Mouse (Mus musculus): Measurements from ENCODE around the gene Gm20517. TPM values are rescaled to one million over a fixed set of nuclear protein-coding genes. Genes with fewer than 3 reads are reported as not detected.

Gene Gm20517
- polyA plus RNA-seq (2014; fragmentation: Nextera tagmentation; extraction: Ambion mirVana): 1.4 and 1.9 TPM in 2 replicates

DNA sequence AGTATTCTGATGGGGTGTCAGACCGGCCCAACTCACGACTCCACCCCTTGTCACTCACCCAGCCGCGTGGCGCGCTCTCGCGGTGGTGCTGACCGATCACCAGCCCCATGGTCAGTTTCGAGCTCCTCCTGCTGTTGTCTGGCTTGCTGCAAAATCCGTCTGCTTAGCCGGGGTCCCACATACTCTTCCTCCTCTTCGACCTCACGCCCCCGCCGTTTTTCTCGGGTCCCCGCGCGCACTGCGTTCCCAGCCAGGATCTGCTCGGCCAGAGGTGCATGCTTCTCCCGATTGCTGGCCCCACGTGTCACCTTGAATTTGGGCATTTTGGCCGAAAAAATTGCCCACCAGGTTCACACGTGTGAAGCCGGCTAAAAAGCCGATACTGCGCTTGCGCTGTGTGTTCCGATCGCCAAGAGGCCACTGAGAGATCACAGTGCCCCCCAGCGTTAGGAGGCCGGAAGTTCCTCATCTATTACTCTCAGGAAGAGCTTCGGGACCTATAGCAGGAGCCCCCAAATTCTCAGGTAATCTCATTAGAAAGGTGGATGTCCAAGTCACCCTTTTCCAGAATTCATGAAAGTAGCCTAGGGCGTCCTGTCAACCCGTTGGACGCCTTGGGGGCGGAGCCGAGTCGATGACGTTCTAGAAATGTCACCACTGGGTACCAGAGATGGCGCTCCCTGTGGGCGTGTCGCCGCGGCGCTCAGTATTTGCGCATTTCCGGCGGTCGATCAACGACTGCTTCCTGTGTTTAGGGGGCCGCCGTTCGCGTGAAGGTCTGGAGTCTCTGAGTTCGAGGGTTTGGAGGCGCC is at the start of gene Gm20517, which contains the start of the genes Bysl and Med20:
Gene Gm20517, plus strand, starts transcription at position 741 of the 812 bp plus-strand sequence.
Gene Bysl, minus strand, starts transcription at position 644 of the 812 bp plus-strand sequence.
Gene Med20, plus strand, starts transcription at position 734 of the 812 bp plus-strand sequence.
- Histone ChIP-seq H3K27me3 (replicated peaks; ENCODE audit: control insufficient read depth, insufficient read depth, low read length) (no peaks in the 10 kb centered on the region), H3K4me2 (ENCODE audit: low read depth, low read length) (peak within 1 kb of the TSS; percentile 95), H3K36me3 (ENCODE audit: control insufficient read depth, insufficient read depth, low read length) (peaks cover 51% of the 10 kb centered on the region), H3K9ac (ENCODE audit: low read depth, low read length) (peak within 1 kb of the TSS; percentile 87), H3K4me1 (ENCODE audit: control insufficient read depth, insufficient read depth, low read length) (peaks cover 20% of the 10 kb centered on the region), H3K27ac (replicated peaks; ENCODE audit: low read depth, low read length) (peak within 1 kb of the TSS; percentile 65), H3K4me3 (ENCODE audit: low read depth, low read length) (peak within 1 kb of the TSS; percentile 93), H3K9me3 (ENCODE audit: control insufficient read depth, low read length) (no peaks in the 10 kb centered on the region)
- peak; percentile 98 for DNase-seq (ENCODE audit: low spot score)
- peak; percentile 96 for ATAC-seq (ENCODE audit: low read depth)
- WGBS: under 1% methylated on average over 59 of the region's 59 CpGs

DNA sequence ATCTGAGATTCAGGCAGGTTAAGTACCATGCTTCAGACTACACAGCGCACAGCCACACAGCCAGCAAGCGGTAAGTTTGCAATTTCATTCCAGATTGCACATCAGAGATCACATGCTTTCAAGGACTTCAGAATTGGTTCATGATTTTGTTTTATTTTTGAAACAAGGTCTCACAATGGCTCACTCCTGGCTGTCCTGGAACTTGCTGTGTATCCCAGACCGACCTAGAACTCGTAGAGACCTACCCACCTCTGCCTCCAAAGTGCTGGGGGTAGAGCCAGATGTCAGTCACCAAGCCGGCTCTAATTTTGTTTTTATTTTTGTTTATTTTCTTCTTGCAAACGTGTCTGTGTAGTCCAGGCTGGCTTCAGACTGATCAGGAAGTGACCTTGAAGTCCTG is 48.5 kb upstream of the Gm20517 start:
- Histone ChIP-seq H3K4me2 (ENCODE audit: low read depth, low read length) (no peak overlapping the region), H3K4me3 (ENCODE audit: low read depth, low read length) (no peak overlapping the region), H3K9me3 (ENCODE audit: control insufficient read depth, low read length) (no peaks in the 10 kb centered on the region), H3K36me3 (ENCODE audit: control insufficient read depth, insufficient read depth, low read length) (no peaks in the 10 kb centered on the region), H3K9ac (ENCODE audit: low read depth, low read length) (no peak overlapping the region), H3K27me3 (replicated peaks; ENCODE audit: control insufficient read depth, insufficient read depth, low read length) (no peaks in the 10 kb centered on the region), H3K27ac (replicated peaks; ENCODE audit: low read depth, low read length) (no peak overlapping the region), H3K4me1 (ENCODE audit: control insufficient read depth, insufficient read depth, low read length) (no peaks in the 10 kb centered on the region)
- DNase-seq (ENCODE audit: low spot score): no peak
- ATAC-seq (ENCODE audit: low read depth): no peak
- 77% methylated on average over 6 of the region's 6 CpGs for WGBS

DNA sequence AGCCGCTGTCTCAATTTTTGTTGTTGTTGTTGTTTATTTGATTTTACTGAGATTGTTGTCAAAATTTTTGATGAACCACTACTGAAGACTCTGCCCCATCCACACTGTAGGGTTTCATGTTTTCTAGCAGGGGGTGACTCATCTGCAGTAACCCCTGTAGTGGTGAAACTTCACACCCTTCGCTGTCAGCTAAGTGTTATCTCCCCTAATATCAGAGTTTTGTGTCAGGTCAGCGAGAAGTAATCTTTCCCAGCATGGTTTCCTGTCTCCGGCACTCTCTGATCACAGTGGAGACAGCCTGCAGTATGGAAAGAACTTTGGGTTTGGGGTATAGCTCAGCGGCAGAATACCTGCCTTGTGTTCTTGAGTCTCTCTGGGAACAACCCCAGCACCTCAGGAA is 46.8 kb upstream of the Gm20517 start:
- no peak overlapping the region for H3K4me2 ChIP-seq (ENCODE audit: low read depth, low read length)
- no peaks in the 10 kb centered on the region for H3K4me1 ChIP-seq (ENCODE audit: control insufficient read depth, insufficient read depth, low read length)
- H3K27me3 ChIP-seq (replicated peaks; ENCODE audit: control insufficient read depth, insufficient read depth, low read length): no peaks in the 10 kb centered on the region
- DNase-seq (ENCODE audit: low spot score): no peak
- no peaks in the 10 kb centered on the region for H3K36me3 ChIP-seq (ENCODE audit: control insufficient read depth, insufficient read depth, low read length)
- 75% methylated on average over 5 of the region's 5 CpGs for WGBS
- H3K9ac ChIP-seq (ENCODE audit: low read depth, low read length): no peak overlapping the region
- H3K9me3 ChIP-seq (ENCODE audit: control insufficient read depth, low read length): no peaks in the 10 kb centered on the region
- no peak for ATAC-seq (ENCODE audit: low read depth)
- no peak overlapping the region for H3K27ac ChIP-seq (replicated peaks; ENCODE audit: low read depth, low read length)
- no peak overlapping the region for H3K4me3 ChIP-seq (ENCODE audit: low read depth, low read length)

DNA sequence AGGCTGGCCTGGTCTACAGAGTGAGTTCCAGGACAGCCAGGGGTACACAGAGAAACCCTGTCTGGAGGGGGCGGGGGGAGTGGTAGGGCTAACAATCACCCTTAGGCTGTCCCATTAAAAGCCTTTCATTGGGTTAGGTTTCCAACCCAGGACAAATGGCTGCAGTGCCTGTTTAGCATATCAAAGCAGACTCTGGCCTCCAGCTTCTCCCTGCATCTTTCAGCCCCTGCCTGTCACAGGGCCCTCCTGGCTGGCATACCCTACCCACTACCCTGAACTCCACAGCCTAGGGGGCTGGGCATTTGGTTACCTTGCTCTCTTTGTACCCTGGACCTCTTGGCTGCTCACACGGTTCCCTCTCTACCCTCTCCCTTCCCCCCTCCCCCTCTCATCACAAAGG is 45.3 kb upstream of the Gm20517 start:
- H3K27me3 ChIP-seq (replicated peaks; ENCODE audit: control insufficient read depth, insufficient read depth, low read length): no peaks in the 10 kb centered on the region
- no peaks in the 10 kb centered on the region for H3K4me1 ChIP-seq (ENCODE audit: control insufficient read depth, insufficient read depth, low read length)
- DNase-seq (ENCODE audit: low spot score) (no peak), ATAC-seq (ENCODE audit: low read depth) (no peak)
- 39% methylated on average over 2 of the region's 2 CpGs for WGBS
- H3K9me3 ChIP-seq (ENCODE audit: control insufficient read depth, low read length): no peaks in the 10 kb centered on the region
- H3K36me3 ChIP-seq (ENCODE audit: control insufficient read depth, insufficient read depth, low read length): no peaks in the 10 kb centered on the region
- no peak overlapping the region for H3K4me2 ChIP-seq (ENCODE audit: low read depth, low read length)
- H3K27ac ChIP-seq (replicated peaks; ENCODE audit: low read depth, low read length): no peak overlapping the region
- no peak overlapping the region for H3K4me3 ChIP-seq (ENCODE audit: low read depth, low read length)
- H3K9ac ChIP-seq (ENCODE audit: low read depth, low read length): no peak overlapping the region

DNA sequence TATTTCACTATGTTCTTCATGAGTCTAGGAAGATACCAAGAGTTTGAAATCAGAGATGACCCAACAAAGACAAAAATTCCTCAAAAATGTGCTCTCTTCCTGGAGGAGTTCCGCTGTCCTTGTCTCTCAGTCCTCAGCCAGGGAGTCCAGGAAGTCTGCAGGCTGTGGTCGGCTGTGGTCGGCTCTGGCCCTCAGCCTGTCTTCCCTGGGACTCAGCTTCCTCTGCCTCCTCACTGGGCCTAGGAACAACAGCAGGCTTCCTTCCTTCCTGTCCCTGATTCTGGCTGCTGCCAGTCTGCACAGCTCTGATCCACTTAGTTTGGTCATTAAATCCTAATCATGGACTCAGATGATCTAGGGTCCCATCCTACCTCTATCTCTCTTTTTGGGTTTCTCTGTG is 44.1 kb upstream of the Gm20517 start:
- no peak overlapping the region for H3K9ac ChIP-seq (ENCODE audit: low read depth, low read length)
- no peak overlapping the region for H3K27ac ChIP-seq (replicated peaks; ENCODE audit: low read depth, low read length)
- WGBS: 63% methylated on average over 3 of the region's 3 CpGs
- H3K9me3 ChIP-seq (ENCODE audit: control insufficient read depth, low read length): no peaks in the 10 kb centered on the region
- no peak overlapping the region for H3K4me3 ChIP-seq (ENCODE audit: low read depth, low read length)
- ATAC-seq (ENCODE audit: low read depth): no peak
- no peaks in the 10 kb centered on the region for H3K36me3 ChIP-seq (ENCODE audit: control insufficient read depth, insufficient read depth, low read length)
- no peak overlapping the region for H3K4me2 ChIP-seq (ENCODE audit: low read depth, low read length)
- no peaks in the 10 kb centered on the region for H3K4me1 ChIP-seq (ENCODE audit: control insufficient read depth, insufficient read depth, low read length)
- no peaks in the 10 kb centered on the region for H3K27me3 ChIP-seq (replicated peaks; ENCODE audit: control insufficient read depth, insufficient read depth, low read length)
- peak; percentile 21 for DNase-seq (ENCODE audit: low spot score)

DNA sequence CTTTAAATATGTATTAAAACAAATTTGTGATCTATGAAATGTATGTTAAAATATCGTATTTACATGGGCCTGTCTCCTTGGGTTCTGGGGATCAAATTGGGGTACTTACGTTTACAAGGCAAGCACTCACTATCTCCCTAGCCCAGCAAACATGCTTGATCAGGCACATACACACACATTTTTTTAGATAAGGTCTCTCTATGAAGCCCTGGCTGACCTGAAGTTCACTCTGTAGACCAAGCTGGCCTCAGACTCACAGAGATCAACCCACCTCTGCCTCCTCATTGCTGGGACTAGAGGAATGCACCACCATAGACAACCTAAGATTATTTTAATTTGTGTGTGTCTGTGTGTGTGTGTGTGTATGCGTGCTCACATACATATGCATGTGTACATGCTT is 43.0 kb upstream of the Gm20517 start:
- H3K4me3 ChIP-seq (ENCODE audit: low read depth, low read length): no peak overlapping the region
- no peaks in the 10 kb centered on the region for H3K27me3 ChIP-seq (replicated peaks; ENCODE audit: control insufficient read depth, insufficient read depth, low read length)
- whole genome bisulfite sequencing: 91% methylated on average over 3 of the region's 3 CpGs
- H3K4me1 ChIP-seq (ENCODE audit: control insufficient read depth, insufficient read depth, low read length): no peaks in the 10 kb centered on the region
- DNase-seq (ENCODE audit: low spot score) (no peak), ATAC-seq (ENCODE audit: low read depth) (no peak)
- H3K9me3 ChIP-seq (ENCODE audit: control insufficient read depth, low read length): no peaks in the 10 kb centered on the region
- H3K36me3 ChIP-seq (ENCODE audit: control insufficient read depth, insufficient read depth, low read length): no peaks in the 10 kb centered on the region
- H3K4me2 ChIP-seq (ENCODE audit: low read depth, low read length): no peak overlapping the region
- H3K9ac ChIP-seq (ENCODE audit: low read depth, low read length): no peak overlapping the region
- H3K27ac ChIP-seq (replicated peaks; ENCODE audit: low read depth, low read length): no peak overlapping the region

DNA sequence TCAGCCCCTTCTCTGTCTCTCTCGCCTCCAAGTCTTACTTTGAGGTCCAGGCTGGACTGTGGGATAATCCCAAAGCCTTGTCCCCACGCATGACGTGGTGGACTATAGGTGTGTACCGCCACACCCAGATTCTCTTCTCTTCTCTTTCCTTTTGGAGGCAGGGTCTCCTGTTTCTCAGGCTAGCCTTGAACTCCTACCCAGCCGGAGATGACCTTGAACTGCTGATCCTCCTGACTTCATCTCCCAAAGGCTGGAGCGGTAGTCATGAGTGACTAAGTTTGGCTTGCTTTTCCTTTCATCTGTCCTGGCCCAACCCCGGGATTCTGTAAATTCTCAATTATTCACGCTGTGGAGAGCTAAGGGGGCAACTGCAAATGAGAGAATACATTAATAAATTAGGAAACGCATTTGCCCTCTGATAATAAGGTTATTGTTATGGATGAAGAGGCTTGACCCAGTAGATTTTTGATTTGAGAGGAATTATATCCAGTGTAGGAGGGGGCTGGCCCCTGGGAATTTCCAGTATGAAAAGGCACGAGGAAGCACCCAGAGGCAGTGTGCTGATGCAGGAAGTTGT is 42.4 kb upstream of the Gm20517 start:
- DNase-seq (ENCODE audit: low spot score): peak; percentile 19
- 73% methylated on average over 10 of the region's 10 CpGs for WGBS
- Histone ChIP-seq H3K9me3 (ENCODE audit: control insufficient read depth, low read length) (no peaks in the 10 kb centered on the region), H3K4me1 (ENCODE audit: control insufficient read depth, insufficient read depth, low read length) (no peaks in the 10 kb centered on the region), H3K36me3 (ENCODE audit: control insufficient read depth, insufficient read depth, low read length) (no peaks in the 10 kb centered on the region), H3K4me3 (ENCODE audit: low read depth, low read length) (no peak overlapping the region), H3K27ac (replicated peaks; ENCODE audit: low read depth, low read length) (no peak overlapping the region), H3K4me2 (ENCODE audit: low read depth, low read length) (no peak overlapping the region), H3K9ac (ENCODE audit: low read depth, low read length) (no peak overlapping the region), H3K27me3 (replicated peaks; ENCODE audit: control insufficient read depth, insufficient read depth, low read length) (no peaks in the 10 kb centered on the region)
- no peak for ATAC-seq (ENCODE audit: low read depth)

DNA sequence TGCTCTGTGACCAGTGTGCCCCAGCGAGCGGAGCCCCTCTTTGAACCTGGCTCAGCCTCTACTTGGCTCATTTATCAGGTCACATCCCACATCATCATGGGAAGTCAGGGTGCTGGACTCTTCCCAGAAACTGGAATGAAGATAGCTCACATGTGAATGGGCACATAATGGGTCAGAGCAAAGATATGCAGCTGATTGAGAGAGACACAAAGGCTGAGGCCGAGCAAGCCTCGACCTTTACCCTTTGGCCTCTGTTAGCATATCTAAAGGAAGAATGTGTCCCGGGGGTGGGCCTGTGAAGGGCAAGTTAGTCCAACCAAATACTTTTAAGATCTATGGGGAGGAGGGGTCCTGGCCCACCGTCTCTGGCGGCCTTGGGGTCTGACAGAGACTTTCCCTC is 39.8 kb upstream of the Gm20517 start:
- DNase-seq (ENCODE audit: low spot score) (no peak), ATAC-seq (ENCODE audit: low read depth) (no peak)
- no peak overlapping the region for H3K4me3 ChIP-seq (ENCODE audit: low read depth, low read length)
- H3K9ac ChIP-seq (ENCODE audit: low read depth, low read length): no peak overlapping the region
- 35% methylated on average over 7 of the region's 7 CpGs for WGBS
- H3K36me3 ChIP-seq (ENCODE audit: control insufficient read depth, insufficient read depth, low read length): no peaks in the 10 kb centered on the region
- H3K27me3 ChIP-seq (replicated peaks; ENCODE audit: control insufficient read depth, insufficient read depth, low read length): no peaks in the 10 kb centered on the region
- no peak overlapping the region for H3K27ac ChIP-seq (replicated peaks; ENCODE audit: low read depth, low read length)
- no peak overlapping the region for H3K4me2 ChIP-seq (ENCODE audit: low read depth, low read length)
- no peaks in the 10 kb centered on the region for H3K9me3 ChIP-seq (ENCODE audit: control insufficient read depth, low read length)
- no peaks in the 10 kb centered on the region for H3K4me1 ChIP-seq (ENCODE audit: control insufficient read depth, insufficient read depth, low read length)

Measured in embryonic facial prominence, embryonic 14.5 days (tissue).